ENCODE assay signal across 10 mouse cellular contexts in genomic region chr4:43878121-43878776, GRCm38 (mm10). TPM values are rescaled to one million over a fixed set of nuclear protein-coding genes. Genes with fewer than 3 reads are reported as not detected.
DNase-seq lines count a peak whose midpoint lies in the region; ATAC-seq and TF ChIP-seq lines count a peak whose summit lies in the region.
"Had no signal": no experiment of that assay in that cellular context is flagged by ENCODE, and none has a peak within 500 bp of the region (broad histone marks: within the 10 kb centered on the region; RNA-seq: fewer than 3 reads in every experiment).

No protein-coding gene starts in this region.

- TF ChIP-seq POLR2A in liver, adult 2 months (IDR thresholded peaks at IDR 0.05; ENCODE audit: extremely low read depth, insufficient read depth, low read length), result no peak

- intact Hi-C loops in heart, postnatal 25 days (cut with DNase I), result no loop called here

- H3K79me2 ChIP-seq in liver, adult 2 months (ENCODE audit: control insufficient read depth, insufficient read depth, low read length), result no peaks in the 10 kb centered on the region; the same call in 1 of the 2 replicates

- ATAC-seq in liver, embryonic 11.5 days (replicated peaks; ENCODE audit: low FRiP score), result no peak

- no peak overlapping the region for H3K4me2 ChIP-seq in liver, embryonic 11.5 days

- H3K4me1 ChIP-seq in liver, adult 2 months (ENCODE audit: control insufficient read depth, insufficient read depth, low read length), result peaks cover 2% of the 10 kb centered on the region; the same call in 1 of the 2 replicates
- peaks cover 5% of the 10 kb centered on the region; the same call in 1 of the 2 replicates for H3K4me1 ChIP-seq in liver, embryonic 11.5 days (replicated peaks; ENCODE audit: control insufficient read depth, insufficient read depth, low read length)

- WGBS in liver, adult 2 months, result 61% methylated on average over 5 of the region's 5 CpGs
- 45% methylated on average over 5 of the region's 5 CpGs for WGBS in liver, embryonic 11.5 days

- TF ChIP-seq CTCF in liver, adult 2 months (IDR thresholded peaks at IDR 0.05; ENCODE audit: low read depth, low read length), result no peak

- no peak overlapping the region for H3K9ac ChIP-seq in liver, adult 2 months (ENCODE audit: low read depth, low read length)
- H3K9ac ChIP-seq in liver, embryonic 11.5 days (ENCODE audit: low read depth, low read length), result no peak overlapping the region

- H3K27me3 ChIP-seq in liver, adult 2 months (ENCODE audit: control insufficient read depth, insufficient read depth, low read length), result no peaks in the 10 kb centered on the region
- no peaks in the 10 kb centered on the region for H3K27me3 ChIP-seq in liver, embryonic 11.5 days (replicated peaks; ENCODE audit: control insufficient read depth, insufficient read depth, low read length)

- H3K4me3 ChIP-seq in liver, adult 2 months (ENCODE audit: insufficient read depth, low read depth, low read length), result no peak overlapping the region
- no peak overlapping the region for H3K4me3 ChIP-seq in liver, embryonic 11.5 days (ENCODE audit: low read depth, low read length)
- H3K4me3 ChIP-seq: myocyte had no signal

- no peaks in the 10 kb centered on the region for H3K9me3 ChIP-seq in liver, embryonic 11.5 days (ENCODE audit: control insufficient read depth, low read length)

- peak; percentile 10 for DNase-seq in embryo, embryonic 11 days
- no peak for DNase-seq in embryo, embryonic 10.5 days (ENCODE audit: low spot score)
- peak; percentile 78 for DNase-seq in liver, adult 2 months (ENCODE audit: extremely low read depth, low read depth, low spot score)
- no peak for DNase-seq in liver, embryonic 11.5 days (ENCODE audit: low spot score)
- DNase-seq in heart, postnatal 25 days (ENCODE audit: low spot score), result peak; percentile 14
- peak; percentile 47 for DNase-seq in retina, postnatal 1 day
- no peak for DNase-seq in cerebellum, adult 11 months
- no peak for DNase-seq in cerebellum, adult 18-20 months

- H3K27ac ChIP-seq in liver, adult 2 months (replicated peaks; ENCODE audit: insufficient read depth, low read depth, low read length), result no peak overlapping the region; the same call in 1 of the 2 replicates
- H3K27ac ChIP-seq in liver, embryonic 11.5 days (ENCODE audit: low read depth, low read length), result no peak overlapping the region

- H3K36me3 ChIP-seq in liver, adult 2 months (ENCODE audit: control insufficient read depth, insufficient read depth, low read length), result no peaks in the 10 kb centered on the region
- no peaks in the 10 kb centered on the region for H3K36me3 ChIP-seq in liver, embryonic 11.5 days (ENCODE audit: control insufficient read depth, insufficient read depth, low read length)

RNA-seq across cellular contexts. Expression of gene Reck, which starts 2.9 kb away (rescaled TPM):
- 1.9 and 2.2 TPM in 2 replicates for total RNA-seq in liver, adult 2 months (2014; rRNA removed)
- 2.4 and 2.6 TPM in 2 replicates for polyA plus RNA-seq in liver, adult 2 months (2012; rRNA removed)
- polyA plus RNA-seq in liver, embryonic 11.5 days (2014; fragmentation: Nextera tagmentation; extraction: Ambion mirVana), result 9.1 and 9.6 TPM in 2 replicates
- 1 to 10 TPM; 6.5 TPM for total RNA-seq in heart, postnatal 25 days (2021)

RNA-seq across cellular contexts. Expression of gene Olfr155, which starts 26.9 kb away (rescaled TPM):
- not detected in 2 replicates for total RNA-seq in liver, adult 2 months (2014; rRNA removed)
- not detected in 2 replicates for polyA plus RNA-seq in liver, adult 2 months (2012; rRNA removed)
- not detected in 2 replicates for polyA plus RNA-seq in liver, embryonic 11.5 days (2014; fragmentation: Nextera tagmentation; extraction: Ambion mirVana)
- not detected for total RNA-seq in heart, postnatal 25 days (2021)
- total RNA-seq: left cerebral cortex, postnatal 10 days had no signal
- polyA plus RNA-seq: myocyte had no signal

RNA-seq across cellular contexts. Expression of gene Olfr157, which starts 38.2 kb away (rescaled TPM):
- not detected in 2 replicates for total RNA-seq in liver, adult 2 months (2014; rRNA removed)
- polyA plus RNA-seq in liver, adult 2 months (2012; rRNA removed), result not detected in 2 replicates
- not detected in 2 replicates for polyA plus RNA-seq in liver, embryonic 11.5 days (2014; fragmentation: Nextera tagmentation; extraction: Ambion mirVana)
- total RNA-seq in heart, postnatal 25 days (2021), result not detected
- total RNA-seq: left cerebral cortex, postnatal 10 days had no signal
- polyA plus RNA-seq: myocyte had no signal

RNA-seq across cellular contexts. Expression of gene Olfr156, which starts 54.6 kb away (rescaled TPM):
- not detected in 2 replicates for total RNA-seq in liver, adult 2 months (2014; rRNA removed)
- polyA plus RNA-seq in liver, adult 2 months (2012; rRNA removed), result not detected in 2 replicates
- not detected in 2 replicates for polyA plus RNA-seq in liver, embryonic 11.5 days (2014; fragmentation: Nextera tagmentation; extraction: Ambion mirVana)
- total RNA-seq in heart, postnatal 25 days (2021), result not detected
- total RNA-seq: left cerebral cortex, postnatal 10 days had no signal
- polyA plus RNA-seq: myocyte had no signal

Comparison
In these comparisons a context has a peak if more than half of its experiments do, and no peak if none do; other contexts are left out.
1. DNase-seq: peak in embryo, embryonic 11 days (single experiment), liver, adult 2 months (single experiment), heart, postnatal 25 days (single experiment) and retina, postnatal 1 day (single experiment); none in embryo, embryonic 10.5 days (single experiment), liver, embryonic 11.5 days (single experiment), cerebellum, adult 11 months (single experiment) and cerebellum, adult 18-20 months (0 of 2).